Mouse (Mus musculus): ENCODE results near the gene Ppip5k2.
A peak's percentile ranks its signal among the peaks of the same experiment; 100 is the strongest.

DNA sequence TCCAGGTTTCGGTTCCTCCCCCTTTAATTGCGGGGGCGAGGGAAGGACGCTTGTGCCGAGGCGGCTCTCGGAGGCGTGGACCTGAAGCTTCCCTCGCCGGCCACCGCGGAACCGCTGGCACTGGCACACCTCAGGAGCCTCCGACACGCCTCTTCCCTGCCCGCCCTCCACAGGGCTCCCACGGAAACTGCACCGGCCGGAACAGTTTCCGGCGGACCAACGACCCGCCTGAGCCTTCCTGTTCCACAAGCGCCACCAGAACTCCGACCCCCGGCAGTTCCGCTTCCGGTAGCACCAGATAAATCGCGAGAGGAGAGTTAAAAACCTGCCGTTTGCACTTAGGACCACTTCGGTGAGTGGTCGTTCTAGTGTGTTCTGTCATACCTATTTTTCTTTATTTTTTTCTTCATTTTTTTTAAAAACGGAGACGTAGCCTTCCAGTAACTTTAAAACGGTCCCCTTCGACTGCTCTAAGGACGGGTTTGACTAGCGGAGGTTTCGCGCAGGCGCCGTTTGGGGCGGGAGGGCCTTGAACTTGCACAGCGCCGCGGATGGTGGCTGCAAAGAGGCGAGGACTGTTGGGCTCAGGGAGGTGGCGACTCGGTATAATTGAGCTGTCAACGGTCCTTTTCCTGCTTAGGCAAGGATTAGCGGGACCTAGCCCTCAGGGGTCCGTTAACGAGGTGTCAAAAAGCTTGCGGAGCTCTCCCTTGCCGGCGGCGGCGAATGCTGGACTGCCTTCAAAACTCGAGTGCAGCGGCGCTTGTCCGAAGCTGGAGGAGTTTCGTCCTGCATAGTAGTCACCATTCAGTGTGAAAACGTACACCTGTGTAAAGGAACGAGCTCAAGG, at the start of gene Ppip5k2, which contains the start of gene Gin1:
- TF ChIP-seq CTCF (IDR thresholded peaks at IDR 0.05) (peak; percentile 64), EP300 (IDR thresholded peaks at IDR 0.05) (peak; percentile 64)

Measured in lung, postnatal 0 days (tissue).